Mouse (Mus musculus) adipocyte (in vitro differentiated cells): ENCODE data around the gene Olfm2.
"Not testable (repeated sequence)": the region's sequence is repeated elsewhere in the genome, so short reads cannot be mapped to it uniquely, and the experiment has no call there.

Source experiments
- DNase-seq: peaks from one replicate; pipeline ENCODE4 v3.0.0-alpha.2; 2016; ENCODE audit warnings: low spot score

Olfm2 gene

GRCm38 (mm10) chr9:20653859-20654258 is 92.3 kb downstream of the Olfm2 start:
- DNase-seq: no peak

DNA sequence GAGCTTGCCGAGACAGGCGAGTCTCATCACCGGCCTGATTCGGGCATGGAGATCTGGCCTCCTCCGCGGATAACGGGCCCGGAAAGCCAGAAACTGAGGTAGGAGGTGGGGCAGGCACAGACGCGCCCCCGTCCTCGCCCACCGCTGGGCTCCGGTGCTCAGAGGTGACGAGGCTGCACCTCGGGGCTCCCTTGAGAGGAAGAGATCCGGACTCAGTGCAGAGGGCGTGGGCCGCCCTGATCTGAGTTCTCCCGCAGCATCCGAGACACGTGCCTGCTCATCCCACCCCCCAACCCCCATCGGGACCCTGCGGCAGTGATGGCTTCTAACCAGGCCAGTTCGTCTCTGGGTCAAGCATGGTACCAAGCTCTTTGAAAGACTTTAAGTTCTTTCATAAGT is 93.9 kb downstream of the Olfm2 start:
- DNase-seq: no peak

GRCm38 (mm10) chr9:20651602-20652259 is 94.4 kb downstream of the Olfm2 start, which contains the start of gene Pin1:
Gene Pin1, plus strand, starts transcription at chr9:20652095.
- DNase-seq: peak; percentile 99

GRCm38 (mm10) chr9:20645121-20645520 is 101.0 kb downstream of the Olfm2 start:
- DNase-seq: no peak

GRCm38 (mm10) chr9:20644360-20645081 is 101.6 kb downstream of the Olfm2 start, which contains the start of gene Fbxl12:
Gene Fbxl12, minus strand, starts transcription at chr9:20644767.
- peak; percentile 86 for DNase-seq

GRCm38 (mm10) chr9:20643781-20644180 is 102.4 kb downstream of the Olfm2 start:
- DNase-seq: peak; percentile 36

- DNase-seq: peak; percentile 97
Observed at GRCm38 (mm10) chr9:20642896-20643466, 103.2 kb downstream of the Olfm2 start.

GRCm38 (mm10) chr9:20642101-20642895 is 103.9 kb downstream of the Olfm2 start, which contains the start of gene Ubl5:
Gene Ubl5, plus strand, starts transcription at chr9:20642878.
- DNase-seq: peak; percentile 96

DNA sequence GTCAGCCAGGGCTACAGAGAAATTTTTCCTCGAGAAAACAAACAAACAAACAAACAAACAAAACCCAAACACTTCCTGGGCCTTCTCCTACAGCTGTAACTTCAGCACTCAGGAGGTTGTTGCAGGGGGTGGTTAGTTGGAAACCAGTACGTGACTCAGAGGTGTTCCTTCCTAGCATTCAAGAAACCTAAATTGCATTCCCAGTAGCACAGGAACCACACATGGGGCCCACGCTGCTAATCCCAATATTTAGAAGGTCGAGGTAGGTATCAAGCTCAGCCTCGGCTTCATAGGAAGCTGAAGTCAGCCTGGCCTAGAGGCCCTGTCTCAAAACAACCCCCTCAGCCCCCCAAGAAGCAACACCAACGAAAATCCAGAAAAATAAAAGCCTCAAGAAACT is 104.6 kb downstream of the Olfm2 start:
- no peak for DNase-seq

- no peak for DNase-seq
Observed at GRCm38 (mm10) chr9:20639486-20639885, 106.7 kb downstream of the Olfm2 start.

GRCm38 (mm10) chr9:20638552-20638951 is 107.6 kb downstream of the Olfm2 start:
- DNase-seq: no peak

- no peak for DNase-seq
Observed at GRCm38 (mm10) chr9:20636790-20637189, 109.4 kb downstream of the Olfm2 start.

DNA sequence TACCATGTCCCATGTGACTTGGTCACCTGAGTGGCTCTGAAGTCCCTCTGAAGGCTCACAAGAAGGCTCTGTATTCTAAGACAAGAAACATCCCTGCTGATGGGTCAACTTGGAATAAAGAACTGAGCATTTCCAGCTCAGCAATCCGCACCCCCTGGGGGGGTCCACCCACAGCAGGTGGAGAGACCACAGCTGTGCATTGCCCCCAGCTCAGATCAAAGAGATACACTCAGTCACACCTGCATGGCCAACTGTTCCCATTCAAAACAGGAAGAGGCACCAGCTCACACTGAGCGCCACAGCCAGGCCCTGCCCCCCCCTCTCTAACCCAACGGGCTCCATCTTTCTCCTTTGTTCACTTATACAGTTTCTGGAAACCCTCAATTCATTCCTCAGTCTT is 109.9 kb downstream of the Olfm2 start:
- no peak for DNase-seq

DNA sequence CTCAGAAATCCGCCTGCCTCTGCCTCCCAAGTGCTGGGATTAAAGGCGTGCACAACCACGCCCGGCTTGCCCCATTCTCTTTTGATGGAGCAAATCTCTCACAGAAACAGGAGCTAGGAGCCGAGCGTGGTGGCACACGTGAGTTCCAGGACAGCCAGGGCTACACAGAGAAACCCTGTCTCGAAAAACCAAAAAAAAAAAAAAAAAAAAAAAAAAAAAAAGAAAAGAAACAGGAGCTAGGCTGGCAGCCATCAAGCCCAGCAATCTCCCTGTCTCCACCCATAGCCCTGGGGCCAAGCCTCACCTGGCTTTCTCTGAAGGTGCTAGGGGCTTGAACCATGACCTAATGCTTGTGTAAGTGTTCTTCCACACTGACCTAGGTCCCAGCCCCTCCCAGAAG is 110.5 kb downstream of the Olfm2 start:
- DNase-seq: not testable (repeated sequence)

GRCm38 (mm10) chr9:20631332-20631731 is 114.8 kb downstream of the Olfm2 start:
- no peak for DNase-seq
